ENCODE assay signal across 19 mouse cellular contexts in the genomic region with DNA sequence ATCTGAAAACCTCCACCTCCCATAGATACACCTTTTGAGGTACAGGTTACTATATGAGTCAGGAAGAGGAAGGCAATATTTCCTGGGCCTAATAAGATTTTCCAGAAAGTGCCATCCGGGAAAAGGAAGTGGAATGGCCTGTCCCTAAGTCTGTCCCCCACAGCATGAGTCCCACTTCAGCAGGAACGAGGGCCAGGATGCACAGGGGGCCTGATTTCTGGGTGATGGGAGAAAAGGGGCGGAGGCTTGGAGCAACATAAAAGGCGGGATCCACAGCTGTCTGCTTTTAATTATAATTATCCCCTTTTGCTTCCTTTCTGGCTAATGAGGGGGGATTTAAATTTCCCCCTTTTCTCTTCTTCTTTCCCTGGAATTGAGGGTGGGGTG. TPM values are rescaled to one million over a fixed set of nuclear protein-coding genes. Genes with fewer than 3 reads are reported as not detected.
DNase-seq lines count a peak whose midpoint lies in the region; ATAC-seq and TF ChIP-seq lines count a peak whose summit lies in the region.
"Had no signal": no experiment of that assay in that cellular context is flagged by ENCODE, and none has a peak within 500 bp of the region (broad histone marks: within the 10 kb centered on the region; RNA-seq: fewer than 3 reads in every experiment).

No protein-coding gene starts in this region.

- 0 out of 2 replicates have a peak overlapping the region, but pooled peaks have one; percentile 40 for H3K27ac ChIP-seq in embryonic facial prominence, embryonic 10.5 days (replicated peaks)
- H3K27ac ChIP-seq in forebrain, postnatal 0 days (ENCODE audit: low read depth, low read length) = peak overlapping the region; percentile 99
- peak overlapping the region; percentile 85 for H3K27ac ChIP-seq in midbrain, embryonic 15.5 days
- H3K27ac ChIP-seq: heart, embryonic 15.5 days; lung, embryonic 15.5 days had no signal

- peak overlapping the region; percentile 96 for H3K9ac ChIP-seq in forebrain, postnatal 0 days
- H3K9ac ChIP-seq in midbrain, embryonic 15.5 days = no peak overlapping the region
- H3K9ac ChIP-seq: heart, embryonic 15.5 days; lung, embryonic 15.5 days had no signal

- peaks cover 43% of the 10 kb centered on the region for H3K4me1 ChIP-seq in embryonic facial prominence, embryonic 10.5 days
- H3K4me1 ChIP-seq in forebrain, postnatal 0 days (ENCODE audit: insufficient read depth) = peaks cover 45% of the 10 kb centered on the region
- peaks cover 64% of the 10 kb centered on the region for H3K4me1 ChIP-seq in midbrain, embryonic 15.5 days

- peak overlapping the region; percentile 97 for H3K4me2 ChIP-seq in forebrain, postnatal 0 days (ENCODE audit: low read depth)
- no peak overlapping the region for H3K4me2 ChIP-seq in midbrain, embryonic 15.5 days
- H3K4me2 ChIP-seq: heart, embryonic 15.5 days; lung, embryonic 15.5 days had no signal

- WGBS in embryonic facial prominence, embryonic 10.5 days = 3% methylated on average over 4 of the region's 4 CpGs
- 6% methylated on average over 4 of the region's 4 CpGs for WGBS in forebrain, postnatal 0 days
- WGBS in midbrain, embryonic 15.5 days = 13% methylated on average over 4 of the region's 4 CpGs

- intact Hi-C loops in heart, postnatal 10 days (cut with DNase I) = no loop called here

- DNase-seq in cerebellum, postnatal 10 days = peak; percentile 37 to 45
- DNase-seq in cerebellum, postnatal 36 days = no peak
- DNase-seq in embryonic facial prominence, embryonic 10.5 days (ENCODE audit: low spot score) = no peak
- DNase-seq in forebrain, postnatal 0 days = peak; percentile 76
- no peak for DNase-seq in kidney, postnatal 4 days
- no peak for DNase-seq in lung, postnatal 10 days
- DNase-seq in heart, postnatal 10 days = no peak
- DNase-seq: gastrocnemius, postnatal 14 days; liver; thymus, adult 2 months had no signal

- H3K36me3 ChIP-seq in embryonic facial prominence, embryonic 10.5 days (replicated peaks) = no peaks in the 10 kb centered on the region
- peaks cover 6% of the 10 kb centered on the region; the same call in 1 of the 2 replicates for H3K36me3 ChIP-seq in forebrain, postnatal 0 days (ENCODE audit: insufficient read depth)
- no peaks in the 10 kb centered on the region for H3K36me3 ChIP-seq in midbrain, embryonic 15.5 days (replicated peaks)
- H3K36me3 ChIP-seq: heart, embryonic 15.5 days; lung, embryonic 15.5 days had no signal

- peak; percentile 21 for ATAC-seq in forebrain, postnatal 0 days
- peak; percentile 3; the same call in 1 of the 2 replicates for ATAC-seq in midbrain, embryonic 15.5 days (replicated peaks)
- ATAC-seq: intestine, embryonic 16.5 days had no signal

- H3K9me3 ChIP-seq in embryonic facial prominence, embryonic 10.5 days = no peaks in the 10 kb centered on the region
- H3K9me3 ChIP-seq in forebrain, postnatal 0 days (ENCODE audit: low read length) = no peaks in the 10 kb centered on the region
- H3K9me3 ChIP-seq in midbrain, embryonic 15.5 days = no peaks in the 10 kb centered on the region
- H3K9me3 ChIP-seq: heart, embryonic 15.5 days; lung, embryonic 15.5 days had no signal

- peaks cover 100% of the 10 kb centered on the region for H3K27me3 ChIP-seq in embryonic facial prominence, embryonic 10.5 days (replicated peaks; ENCODE audit: low read depth, poor library complexity, severe bottlenecking)
- H3K27me3 ChIP-seq in forebrain, postnatal 0 days (ENCODE audit: insufficient read depth, low read length) = no peaks in the 10 kb centered on the region
- peaks cover 42% of the 10 kb centered on the region for H3K27me3 ChIP-seq in midbrain, embryonic 15.5 days (replicated peaks)

- 0 out of 2 replicates have a peak overlapping the region, but pooled peaks have one; percentile 1 for H3K4me3 ChIP-seq in embryonic facial prominence, embryonic 10.5 days
- H3K4me3 ChIP-seq in forebrain, postnatal 0 days (ENCODE audit: low read depth, low read length) = no peak overlapping the region
- H3K4me3 ChIP-seq in midbrain, embryonic 15.5 days = no peak overlapping the region
- H3K4me3 ChIP-seq: erythroblast, embryonic 14.5 days; heart, embryonic 15.5 days; lung, embryonic 15.5 days had no signal

- no peak for TF ChIP-seq CTCF in forebrain, postnatal 0 days (IDR thresholded peaks at IDR 0.05; ENCODE audit: low read depth)

RNA-seq across cellular contexts. Expression of a gene that starts 49.3 kb away (rescaled TPM):
- polyA plus RNA-seq in embryonic facial prominence, embryonic 10.5 days (2016; fragmentation: Nextera tagmentation; extraction: Ambion mirVana) = 0.17 TPM in 1 of 2 replicates, not detected in the other
- total RNA-seq in forebrain, postnatal 0 days (2014; rRNA removed) = 0.19 TPM in 1 of 2 replicates, not detected in the other
- 0.21 and 0.25 TPM in 2 replicates for polyA plus RNA-seq in forebrain, postnatal 0 days (2015; fragmentation: Nextera tagmentation; extraction: Ambion mirVana)
- 0.14 TPM in 2 replicates for polyA plus RNA-seq in midbrain, embryonic 15.5 days (2015; fragmentation: Nextera tagmentation; extraction: Ambion mirVana)
- total RNA-seq in heart, postnatal 10 days (2021) = not detected
- total RNA-seq: gastrocnemius, postnatal 14 days; layer of hippocampus, adult 8-10 months; megakaryocyte-erythroid progenitor cell, adult 5-6 weeks; MEL had no signal
- polyA plus RNA-seq: C2C12; erythroblast, embryonic 14.5 days had no signal

Comparison
In these comparisons a context has a peak if more than half of its experiments do, and no peak if none do; other contexts are left out.
1. DNase-seq: peak in cerebellum, postnatal 10 days (2 of 2) and forebrain, postnatal 0 days (single experiment); none in cerebellum, postnatal 36 days (0 of 2), embryonic facial prominence, embryonic 10.5 days (single experiment), kidney, postnatal 4 days (0 of 2), lung, postnatal 10 days (single experiment) and heart, postnatal 10 days (0 of 2).
2. H3K27ac ChIP-seq: peak in every context shown above with its lines; median percentile 99 in forebrain, postnatal 0 days; 85 in midbrain, embryonic 15.5 days; 40 in embryonic facial prominence, embryonic 10.5 days.